Mouse (Mus musculus) ovary, postnatal 36 days (tissue): Measurements from ENCODE around the gene Mamdc2.

Experiments
- DNase-seq: peaks from one replicate; pipeline ENCODE4 v3.0.0; 2022; ENCODE audit warnings: low spot score, mixed read lengths

The Mamdc2 gene

DNA sequence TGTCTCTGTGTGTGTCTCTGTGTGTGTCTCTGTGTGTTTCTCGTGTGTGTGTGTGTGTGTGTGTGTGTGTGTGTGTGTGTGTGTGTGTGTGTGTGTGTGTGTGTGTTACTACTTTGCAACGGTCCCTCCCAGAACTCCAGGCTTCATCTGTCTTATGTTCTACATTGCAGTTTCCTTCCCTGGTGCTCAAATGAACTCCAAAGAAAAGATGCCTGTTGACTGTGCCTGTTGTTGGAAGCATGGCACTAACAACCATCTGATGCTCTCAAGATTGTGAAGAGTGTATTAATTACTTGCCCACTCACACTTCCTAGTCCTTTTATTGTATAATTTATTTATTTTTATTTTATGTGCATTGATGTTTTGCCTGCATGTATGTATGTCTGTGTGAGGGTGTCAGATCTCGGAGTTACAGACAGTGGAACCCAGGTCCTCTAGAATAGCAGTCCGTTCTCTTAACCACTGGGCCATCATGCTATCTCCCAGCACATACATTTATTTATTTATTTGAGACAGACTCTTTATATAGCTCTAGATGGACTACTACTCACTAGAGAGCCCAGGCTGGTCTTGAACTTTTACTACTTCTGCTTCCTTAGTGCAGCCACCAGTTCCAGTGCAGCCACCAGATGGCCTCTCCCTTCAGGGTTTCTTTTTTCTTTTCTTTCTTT is 174.1 kb downstream of the Mamdc2 start:
- DNase-seq, result no peak

DNA sequence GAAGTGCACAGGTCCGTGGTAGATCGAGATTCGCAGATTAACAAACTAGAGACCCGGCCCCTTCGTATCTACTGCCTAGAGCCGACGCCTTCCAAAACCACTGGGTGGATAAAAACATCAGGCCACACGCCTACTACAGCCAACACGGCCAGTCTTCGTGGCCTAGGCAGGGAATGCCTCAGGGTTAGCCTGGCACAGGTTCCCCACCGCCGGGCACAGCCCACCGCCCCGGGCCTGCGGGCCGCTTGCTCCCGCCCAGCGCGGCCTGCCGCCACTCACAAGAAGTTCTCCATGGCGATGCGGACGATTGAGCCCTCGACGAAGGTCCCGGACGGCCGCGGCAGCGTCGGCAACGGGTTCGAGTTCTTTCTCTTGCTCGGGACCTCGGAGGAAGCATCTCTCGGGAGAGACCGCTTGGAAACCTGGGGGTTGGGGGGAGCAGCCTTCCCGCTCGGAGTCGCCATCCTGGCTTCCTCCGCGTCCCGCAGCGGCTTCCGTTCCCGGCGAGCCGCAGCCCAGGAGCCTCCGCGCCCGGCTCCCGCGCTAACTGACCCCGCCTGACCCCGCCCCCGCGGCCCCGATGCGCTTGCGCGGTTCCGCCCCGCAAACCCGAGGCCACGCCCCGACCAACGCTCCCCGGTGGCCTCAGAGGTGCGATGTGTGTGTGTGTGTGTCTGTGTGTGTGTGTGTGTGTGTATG is 174.7 kb downstream of the Mamdc2 start, which contains the start of gene Smc5:
Gene Smc5, minus strand, starts transcription at position 543 of the 699 bp plus-strand sequence.
- peak; percentile 92 for DNase-seq

DNA sequence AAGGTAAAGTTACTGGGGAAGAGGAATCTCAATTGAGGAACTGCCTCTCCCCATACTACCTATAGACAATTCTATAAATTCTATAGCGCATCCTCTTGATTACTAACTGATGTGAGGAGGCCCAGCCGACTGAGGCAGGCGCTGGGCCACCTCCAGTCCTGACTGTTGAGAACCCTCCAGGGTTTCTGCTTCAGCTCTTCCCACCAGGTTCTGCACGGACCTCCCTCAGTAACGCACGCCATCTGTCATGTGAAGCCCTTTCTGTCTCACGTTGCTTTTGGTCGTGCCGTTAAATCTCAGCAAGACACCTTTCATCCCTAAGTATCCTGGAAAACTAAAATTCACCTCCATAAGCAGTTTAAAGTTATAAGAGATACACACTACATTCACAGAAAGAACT is 191.5 kb downstream of the Mamdc2 start:
- DNase-seq, result no peak
